Mouse (Mus musculus) C2C12 (cell line): Measurements from ENCODE around the gene Sgca.

Experiments
- CEBPB ChIP-seq: IDR thresholded peaks from one replicate; pipeline ENCODE4 v1.6.1; 2011; ENCODE audit warnings: low read depth, mild to moderate bottlenecking, control low read depth, moderate library complexity
- CTCF ChIP-seq: IDR thresholded peaks from one replicate; pipeline ENCODE4 v1.5.1; 2011; ENCODE audit not compliant: control insufficient read depth, insufficient read depth, insufficient read length
- MAX ChIP-seq: IDR thresholded peaks from one replicate; pipeline ENCODE4 v1.6.1; 2011; ENCODE audit warnings: mild to moderate bottlenecking, control low read depth
- MYOD1 ChIP-seq: IDR thresholded peaks from one replicate; pipeline ENCODE4 v1.6.1; 2011; ENCODE audit warnings: low read depth; ENCODE audit not compliant: control insufficient read depth, insufficient read length
- MYOG ChIP-seq: IDR thresholded peaks from one replicate; pipeline ENCODE4 v1.6.1; 2011; ENCODE audit not compliant: control insufficient read depth, insufficient read length; ENCODE audit errors: extremely low read depth

- TF ChIP-seq CTCF (no peak), MYOD1 (no peak), MAX (no peak), CEBPB (no peak), MYOG (no peak)
Measured at GRCm38 (mm10) chr11:94957693-94958064, 18.4 kb downstream of the Sgca start.
